Mouse (Mus musculus): Measurements from ENCODE around the gene Frmd4a. TPM values are rescaled to one million over a fixed set of nuclear protein-coding genes. Genes with fewer than 3 reads are reported as not detected.

Frmd4a gene
- polyA plus RNA-seq, 1 experiment = 46.5 TPM

GRCm38 (mm10) chr2:4507887-4508615, 490.5 kb downstream of the Frmd4a start:
- H3K4me1 ChIP-seq (ENCODE audit: control insufficient read depth, insufficient read depth, low read length) = no peaks in the 10 kb centered on the region
- DNase-seq = no peak
- TF ChIP-seq POLR2A (IDR thresholded peaks at IDR 0.05; ENCODE audit: borderline replicate concordance, extremely low read depth, low read depth, low read length) (no peak), CTCF (IDR thresholded peaks at IDR 0.05; ENCODE audit: insufficient read depth, low read length) (no peak)
- H3K4me3 ChIP-seq (replicated peaks; ENCODE audit: extremely low read depth, low read depth, low read length) = no peak overlapping the region
- 84% methylated on average over 13 of the region's 13 CpGs for WGBS

GRCm38 (mm10) chr2:4508959-4509615, 491.6 kb downstream of the Frmd4a start:
- WGBS = 51% methylated on average over 10 of the region's 10 CpGs
- no peak for TF ChIP-seq CTCF (IDR thresholded peaks at IDR 0.05; ENCODE audit: insufficient read depth, low read length)
- no peak for TF ChIP-seq POLR2A (IDR thresholded peaks at IDR 0.05; ENCODE audit: borderline replicate concordance, extremely low read depth, low read depth, low read length)
- no peak for DNase-seq
- no peak overlapping the region for H3K4me3 ChIP-seq (replicated peaks; ENCODE audit: extremely low read depth, low read depth, low read length)
- H3K4me1 ChIP-seq (ENCODE audit: control insufficient read depth, insufficient read depth, low read length) = no peaks in the 10 kb centered on the region

GRCm38 (mm10) chr2:4509739-4510138, 492.2 kb downstream of the Frmd4a start:
- 57% methylated on average over 5 of the region's 5 CpGs for WGBS
- TF ChIP-seq CTCF (IDR thresholded peaks at IDR 0.05; ENCODE audit: insufficient read depth, low read length) (no peak), POLR2A (IDR thresholded peaks at IDR 0.05; ENCODE audit: borderline replicate concordance, extremely low read depth, low read depth, low read length) (no peak)
- H3K4me1 ChIP-seq (ENCODE audit: control insufficient read depth, insufficient read depth, low read length) = no peaks in the 10 kb centered on the region
- DNase-seq = no peak
- no peak overlapping the region for H3K4me3 ChIP-seq (replicated peaks; ENCODE audit: extremely low read depth, low read depth, low read length)

GRCm38 (mm10) chr2:4510208-4511079, 492.9 kb downstream of the Frmd4a start:
- TF ChIP-seq POLR2A (IDR thresholded peaks at IDR 0.05; ENCODE audit: borderline replicate concordance, extremely low read depth, low read depth, low read length) (no peak), CTCF (IDR thresholded peaks at IDR 0.05; ENCODE audit: insufficient read depth, low read length) (no peak)
- Histone ChIP-seq H3K4me3 (replicated peaks; ENCODE audit: extremely low read depth, low read depth, low read length) (no peak overlapping the region), H3K4me1 (ENCODE audit: control insufficient read depth, insufficient read depth, low read length) (no peaks in the 10 kb centered on the region)
- no peak for DNase-seq
- 78% methylated on average over 11 of the region's 11 CpGs for WGBS

GRCm38 (mm10) chr2:4511080-4511386, 493.5 kb downstream of the Frmd4a start:
- Histone ChIP-seq H3K4me1 (ENCODE audit: control insufficient read depth, insufficient read depth, low read length) (no peaks in the 10 kb centered on the region), H3K4me3 (replicated peaks; ENCODE audit: extremely low read depth, low read depth, low read length) (no peak overlapping the region)
- 95% methylated on average over 2 of the region's 2 CpGs for WGBS
- no peak for DNase-seq
- TF ChIP-seq POLR2A (IDR thresholded peaks at IDR 0.05; ENCODE audit: borderline replicate concordance, extremely low read depth, low read depth, low read length) = no peak

- TF ChIP-seq POLR2A (IDR thresholded peaks at IDR 0.05; ENCODE audit: borderline replicate concordance, extremely low read depth, low read depth, low read length) = no peak
- no peak for TF ChIP-seq CTCF (IDR thresholded peaks at IDR 0.05; ENCODE audit: insufficient read depth, low read length)
- H3K4me1 ChIP-seq (ENCODE audit: control insufficient read depth, insufficient read depth, low read length) = peaks cover 2% of the 10 kb centered on the region; the same call in 1 of the 2 replicates
- 74% methylated on average over 14 of the region's 14 CpGs for WGBS
- H3K4me3 ChIP-seq (replicated peaks; ENCODE audit: extremely low read depth, low read depth, low read length) = no peak overlapping the region
- DNase-seq = no peak
These were observed 495.1 kb downstream of the Frmd4a start for GRCm38 (mm10) chr2:4512607-4513006.

GRCm38 (mm10) chr2:4515910-4516309, 498.4 kb downstream of the Frmd4a start:
- Histone ChIP-seq H3K4me3 (replicated peaks; ENCODE audit: extremely low read depth, low read depth, low read length) (no peak overlapping the region), H3K4me1 (ENCODE audit: control insufficient read depth, insufficient read depth, low read length) (peaks cover 4% of the 10 kb centered on the region; the same call in 1 of the 2 replicates)
- TF ChIP-seq POLR2A (IDR thresholded peaks at IDR 0.05; ENCODE audit: borderline replicate concordance, extremely low read depth, low read depth, low read length) = no peak
- TF ChIP-seq CTCF (IDR thresholded peaks at IDR 0.05; ENCODE audit: insufficient read depth, low read length) = no peak
- DNase-seq = no peak
- 74% methylated on average over 3 of the region's 3 CpGs for WGBS

- 36% methylated on average over 7 of the region's 7 CpGs for WGBS
- Histone ChIP-seq H3K4me1 (ENCODE audit: control insufficient read depth, insufficient read depth, low read length) (peaks cover 4% of the 10 kb centered on the region; the same call in 1 of the 2 replicates), H3K4me3 (replicated peaks; ENCODE audit: extremely low read depth, low read depth, low read length) (no peak overlapping the region)
- TF ChIP-seq CTCF (IDR thresholded peaks at IDR 0.05; ENCODE audit: insufficient read depth, low read length) = no peak
- no peak for TF ChIP-seq POLR2A (IDR thresholded peaks at IDR 0.05; ENCODE audit: borderline replicate concordance, extremely low read depth, low read depth, low read length)
- no peak for DNase-seq
These were observed 499.5 kb downstream of the Frmd4a start for GRCm38 (mm10) chr2:4516819-4517552.
